Mouse (Mus musculus) layer of hippocampus, adult 2 months (tissue): ENCODE data around the gene Lmf1. TPM values are rescaled to one million over a fixed set of nuclear protein-coding genes. Genes with fewer than 3 reads are reported as not detected.
A peak's percentile ranks its signal among the peaks of the same experiment; 100 is the strongest.

Source experiments
- DNase-seq, 2 experiments: peaks; one replicate each; pipeline ENCODE4 v3.0.0; 2022; ENCODE audit warnings: low spot score in 2 of 2
- H3K27ac ChIP-seq: fragments of 200-600 bp; 2 replicates; pipeline ENCODE4 v1.8.1; 2022
- H3K4me3 ChIP-seq: fragments of 200-600 bp; 2 replicates; pipeline ENCODE4 v1.8.1; 2022; ENCODE audit warnings: mild to moderate bottlenecking
- CTCF ChIP-seq: fragments of 200-600 bp; conservative IDR thresholded peaks from 2 replicates; pipeline ENCODE4 v1.8.1; 2022; ENCODE audit warnings: antibody characterized with exemption, mild to moderate bottlenecking, moderate library complexity
- total RNA-seq, 2 experiments: library from RNA; stranded (reverse); gene quantifications; 2 replicates each; pipeline ENCODE4 v1.2.3; 2021

Gene Lmf1
- total RNA-seq, 2 experiments from 2014 or later = 25.5 to 31.2 TPM

DNA sequence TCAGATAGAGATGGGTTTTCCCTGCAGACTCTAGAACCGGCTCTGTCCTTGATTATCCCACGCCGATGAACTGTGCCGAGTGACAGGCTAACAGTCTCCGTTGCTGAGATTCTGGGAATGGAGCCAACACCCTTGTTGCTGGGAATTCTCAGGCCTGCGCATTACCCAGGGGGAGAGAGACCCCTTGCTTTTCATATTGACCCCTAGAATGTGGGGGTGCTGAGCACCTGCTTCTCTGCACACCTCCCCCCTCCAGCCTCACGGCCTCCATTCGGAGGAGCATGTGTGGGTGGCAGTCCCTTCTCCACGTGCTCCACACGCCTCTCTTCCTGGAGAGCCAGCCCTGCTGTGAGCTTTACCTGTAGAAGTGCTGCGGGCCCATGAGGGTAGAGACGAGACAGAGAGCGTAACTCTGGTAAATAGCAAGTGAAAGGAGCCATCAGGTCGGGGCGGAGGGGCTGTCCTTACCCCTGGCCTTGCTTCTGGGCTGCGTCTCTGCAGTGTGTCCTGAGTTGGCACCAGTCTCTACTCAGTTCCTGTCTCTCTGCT lies 39.7 kb downstream of the Lmf1 start:
- TF ChIP-seq CTCF = no peak
- peak; percentile 52 to 67 for DNase-seq
- H3K4me3 ChIP-seq = peak overlapping the region; percentile 17; the same call in 1 of the 2 replicates
- H3K27ac ChIP-seq = peak overlapping the region; percentile 87

DNA sequence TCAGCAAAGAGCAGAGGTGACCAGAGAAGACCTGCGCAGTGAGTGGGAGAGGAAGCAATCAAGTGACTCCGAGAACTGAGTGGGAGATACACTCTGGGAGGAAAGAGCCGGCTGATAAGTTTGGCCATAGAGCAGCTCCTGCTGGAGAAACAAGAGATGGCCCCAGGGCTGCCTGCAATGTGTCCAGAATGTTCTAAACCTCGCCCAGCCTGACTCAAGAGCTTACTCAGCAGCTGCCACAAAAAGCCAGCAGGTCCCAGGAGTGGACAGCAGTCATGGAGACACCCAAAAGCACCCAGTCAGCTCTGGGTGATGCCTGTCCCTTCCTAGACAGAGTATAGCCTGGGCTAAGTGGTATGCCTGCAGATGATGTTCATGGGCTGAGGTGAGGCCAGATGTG lies 44.6 kb downstream of the Lmf1 start:
- no peak overlapping the region for H3K4me3 ChIP-seq
- TF ChIP-seq CTCF = peak; percentile 20; the same call in 1 of the 2 replicates
- no peak for DNase-seq
- H3K27ac ChIP-seq = peak overlapping the region; percentile 89

DNA sequence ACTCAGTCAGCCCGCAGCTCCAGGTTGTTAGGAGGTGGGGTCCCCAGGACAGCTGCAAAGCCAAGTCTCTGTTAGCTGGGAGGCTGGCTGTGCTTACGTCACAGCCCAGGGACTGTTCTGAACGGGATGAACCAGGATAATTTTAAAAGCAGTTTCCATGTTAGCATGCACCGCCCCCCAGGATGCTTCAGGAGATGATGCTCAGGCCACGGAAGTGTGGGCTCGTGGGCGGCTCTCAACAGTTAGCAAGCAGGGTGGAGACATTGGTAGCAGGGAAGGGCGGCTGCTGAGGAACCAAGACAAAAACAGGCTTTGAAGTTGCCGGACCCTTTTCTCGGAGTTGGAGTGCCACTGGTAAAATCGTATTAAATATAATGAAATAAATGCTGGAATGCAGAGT lies 45.0 kb downstream of the Lmf1 start:
- no peak for TF ChIP-seq CTCF
- peak; percentile 53 to 74 for DNase-seq
- Histone ChIP-seq H3K27ac (peak overlapping the region; percentile 89), H3K4me3 (no peak overlapping the region)

DNA sequence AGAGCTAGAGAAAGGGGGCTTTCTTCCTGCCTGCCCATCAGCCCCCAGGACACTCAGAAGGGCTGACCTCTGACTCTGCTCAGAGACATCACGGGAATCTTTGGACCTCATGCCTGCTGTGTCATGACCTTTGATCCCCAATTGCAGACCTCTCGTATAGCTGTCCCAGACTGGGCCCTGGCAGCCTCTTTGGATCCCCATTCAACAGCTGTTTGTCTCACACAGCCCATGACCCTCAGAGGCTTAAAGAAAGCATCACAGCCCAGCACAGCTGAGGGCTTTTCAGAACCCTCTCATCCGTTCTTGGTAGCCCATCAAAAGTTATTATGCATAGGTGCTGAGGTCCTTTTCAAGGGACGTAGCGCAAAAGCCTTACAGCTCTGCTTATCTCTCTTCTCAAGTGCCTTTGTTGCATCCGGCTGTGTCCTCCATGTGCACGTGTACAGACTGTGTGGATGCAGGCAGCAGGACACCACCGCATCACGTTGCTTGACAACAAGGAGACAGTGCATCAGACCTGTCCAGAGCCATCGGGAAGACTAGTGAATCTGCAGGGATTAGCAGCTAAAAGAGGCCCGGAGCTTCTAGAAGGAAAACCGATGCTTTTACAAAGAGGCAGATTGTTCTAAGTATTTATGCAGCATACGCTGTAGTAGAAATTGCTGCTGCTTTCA lies 45.7 kb downstream of the Lmf1 start:
- no peak overlapping the region for H3K4me3 ChIP-seq
- TF ChIP-seq CTCF = no peak
- H3K27ac ChIP-seq = peak overlapping the region; percentile 89
- DNase-seq = no peak

DNA sequence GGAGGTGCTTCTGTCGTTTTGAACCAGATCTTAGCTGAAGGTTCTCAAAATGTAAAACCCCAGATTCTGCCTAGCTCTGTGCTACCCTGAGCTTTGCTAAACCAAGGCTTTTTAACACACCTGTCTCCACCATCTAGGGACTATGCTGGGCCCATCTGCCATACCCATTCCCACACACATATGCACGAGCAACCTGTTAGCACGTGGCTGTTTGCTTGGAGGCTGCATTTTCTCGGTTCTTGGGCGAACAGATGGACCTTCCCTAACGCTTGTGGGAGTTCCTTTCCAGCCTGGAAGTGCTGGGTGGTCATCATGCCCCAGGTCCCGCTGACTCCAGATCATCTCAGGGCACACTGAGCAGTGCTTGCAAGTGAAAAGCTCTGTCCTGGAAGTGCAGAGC lies 46.4 kb downstream of the Lmf1 start:
- Histone ChIP-seq H3K27ac (peak overlapping the region; percentile 89), H3K4me3 (no peak overlapping the region)
- no peak for TF ChIP-seq CTCF
- DNase-seq = peak; percentile 62 to 66

DNA sequence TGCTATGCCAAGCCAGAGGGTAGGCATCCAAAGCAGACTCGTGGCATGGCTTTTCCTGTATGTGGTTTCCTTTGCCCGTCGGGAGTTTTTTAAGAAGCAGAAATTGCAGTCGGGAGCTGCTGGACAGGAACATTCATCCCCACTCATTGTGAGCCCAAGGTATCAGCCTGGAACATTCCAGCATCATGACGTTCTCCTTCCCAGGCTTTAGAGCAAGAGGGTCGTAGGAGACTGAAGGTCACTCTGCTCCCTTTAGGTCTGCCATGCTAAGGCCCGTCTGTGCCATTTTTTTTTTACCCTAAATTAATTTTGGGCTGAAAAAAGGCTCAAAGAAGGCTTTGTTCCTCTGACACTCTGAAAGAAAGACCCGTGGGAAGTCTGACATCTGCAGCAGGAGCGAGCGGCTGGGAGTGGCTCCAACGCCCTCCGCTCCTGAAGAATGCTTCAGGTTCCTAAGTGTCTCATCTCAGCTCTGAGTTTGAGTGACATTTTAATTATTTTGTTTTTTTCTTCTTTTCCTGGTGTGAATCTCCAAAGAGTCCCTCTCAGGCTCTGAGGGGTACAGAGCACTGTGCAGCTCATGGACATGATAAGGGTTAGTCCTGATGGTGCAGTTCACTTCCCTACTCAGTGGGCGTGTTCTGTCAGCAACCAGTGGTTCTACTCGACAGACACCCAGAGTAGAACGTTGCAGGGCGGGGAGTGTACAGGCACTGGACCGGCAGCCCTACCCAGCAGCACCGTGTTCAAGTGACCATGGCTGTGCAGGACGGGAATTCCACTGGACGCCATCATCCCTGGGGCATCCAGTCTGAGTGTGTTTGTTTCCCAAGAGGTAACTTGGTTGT lies 47.5 kb downstream of the Lmf1 start:
- no peak for TF ChIP-seq CTCF
- DNase-seq = no peak
- no peak overlapping the region for H3K4me3 ChIP-seq
- H3K27ac ChIP-seq = peak overlapping the region; percentile 89

DNA sequence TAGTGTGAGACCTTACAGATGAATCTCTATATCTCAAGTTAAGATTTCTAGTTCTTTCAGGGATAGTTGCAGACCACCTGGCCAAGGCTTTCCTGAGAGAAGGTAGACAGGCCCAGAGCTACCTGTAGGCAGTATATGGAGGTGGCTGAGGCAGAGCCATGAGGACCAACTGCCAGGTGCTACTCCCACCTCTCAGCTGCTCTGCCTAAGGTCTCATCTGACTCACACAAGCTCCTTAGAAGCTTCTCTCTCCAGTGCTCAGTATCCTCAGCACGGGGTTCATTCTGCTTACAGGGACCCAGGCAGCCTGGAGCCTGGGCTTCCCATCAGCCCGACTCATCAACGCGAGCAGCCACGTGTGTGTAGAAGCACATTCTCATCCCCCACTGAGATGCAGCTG lies 51.4 kb downstream of the Lmf1 start:
- no peak for TF ChIP-seq CTCF
- no peak overlapping the region for H3K4me3 ChIP-seq
- no peak for DNase-seq
- H3K27ac ChIP-seq = no peak overlapping the region

DNA sequence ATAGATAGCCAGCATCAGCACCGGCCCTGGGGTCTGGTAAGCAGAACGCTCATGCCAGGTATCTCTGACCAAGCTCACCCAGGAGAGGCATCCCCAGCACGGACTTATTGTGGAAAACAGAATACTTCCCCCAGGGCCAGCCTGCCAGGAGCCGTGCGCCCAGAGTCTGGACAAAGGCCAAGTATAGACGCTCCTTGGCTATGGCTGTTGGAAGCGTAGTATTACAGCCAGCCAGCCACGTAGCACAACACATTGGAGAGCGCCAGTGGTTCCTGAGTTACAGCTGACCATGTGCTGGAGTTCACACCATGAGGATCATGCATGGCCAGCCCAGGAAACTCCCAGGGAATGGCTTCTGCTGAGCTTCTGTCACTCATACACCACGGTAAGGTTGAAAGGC lies 55.2 kb downstream of the Lmf1 start:
- Histone ChIP-seq H3K27ac (peak overlapping the region; percentile 68; the same call in 1 of the 2 replicates), H3K4me3 (no peak overlapping the region)
- DNase-seq = no peak
- no peak for TF ChIP-seq CTCF

DNA sequence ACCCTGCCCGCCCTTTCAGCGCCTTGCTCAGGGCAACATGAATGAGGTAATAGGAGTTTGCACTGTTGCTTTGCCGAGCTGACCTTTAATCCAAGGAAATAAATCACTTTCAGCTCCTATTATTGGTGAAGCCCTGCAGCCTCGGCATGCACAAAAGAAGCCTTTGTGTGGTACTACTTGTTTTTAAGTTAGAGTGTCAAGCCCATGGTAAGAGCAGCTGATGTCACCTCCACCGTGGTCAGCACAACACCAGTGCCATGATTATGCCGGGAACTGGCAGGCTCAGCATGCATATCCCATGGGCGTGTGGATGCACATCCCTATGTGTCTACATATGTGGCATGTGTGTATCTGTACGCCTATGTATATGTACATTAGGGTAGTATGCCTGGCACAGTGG lies 56.5 kb downstream of the Lmf1 start:
- TF ChIP-seq CTCF = no peak
- Histone ChIP-seq H3K4me3 (no peak overlapping the region), H3K27ac (peak overlapping the region; percentile 68)
- no peak for DNase-seq

DNA sequence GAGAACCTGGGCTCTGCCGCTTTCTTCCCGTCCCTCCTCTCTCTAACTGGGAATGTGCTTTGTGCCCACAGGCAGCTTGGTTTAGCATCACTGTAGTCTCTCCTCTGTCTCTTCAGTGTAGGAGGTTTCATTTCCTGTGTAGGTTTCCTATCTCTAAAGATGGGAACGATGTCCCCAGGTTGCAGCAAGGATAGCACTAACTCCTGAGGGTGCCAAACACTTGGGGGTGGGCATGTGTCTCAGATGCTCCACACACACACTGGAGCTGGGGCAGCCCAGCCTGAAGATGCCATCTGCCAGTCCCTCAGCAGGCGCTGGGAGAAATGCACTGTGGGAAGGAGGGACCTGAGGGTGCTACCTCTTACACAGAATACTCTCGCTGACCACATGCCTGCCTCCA lies 56.9 kb downstream of the Lmf1 start:
- DNase-seq = no peak
- TF ChIP-seq CTCF = no peak
- no peak overlapping the region for H3K4me3 ChIP-seq
- H3K27ac ChIP-seq = peak overlapping the region; percentile 68

DNA sequence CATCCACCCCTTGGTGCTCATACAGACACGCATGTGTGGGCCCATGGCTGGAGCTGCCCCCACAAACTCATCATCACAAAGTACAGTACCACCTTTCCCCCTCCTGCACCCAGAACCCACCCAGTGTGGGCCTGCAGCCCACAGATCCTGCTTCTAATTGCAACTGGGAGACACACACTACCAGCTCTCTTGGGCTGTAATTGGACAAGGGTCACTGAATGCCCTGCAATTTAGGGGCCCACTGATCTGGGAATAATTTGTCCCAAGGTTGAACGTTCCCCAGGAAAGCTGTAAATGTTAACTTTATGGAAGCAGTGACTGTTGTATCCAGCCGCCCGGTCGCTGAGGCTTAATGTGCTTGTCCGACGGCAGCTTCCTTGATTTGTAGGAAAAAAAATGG lies 59.1 kb downstream of the Lmf1 start:
- TF ChIP-seq CTCF = no peak
- no peak for DNase-seq
- Histone ChIP-seq H3K27ac (no peak overlapping the region), H3K4me3 (no peak overlapping the region)

DNA sequence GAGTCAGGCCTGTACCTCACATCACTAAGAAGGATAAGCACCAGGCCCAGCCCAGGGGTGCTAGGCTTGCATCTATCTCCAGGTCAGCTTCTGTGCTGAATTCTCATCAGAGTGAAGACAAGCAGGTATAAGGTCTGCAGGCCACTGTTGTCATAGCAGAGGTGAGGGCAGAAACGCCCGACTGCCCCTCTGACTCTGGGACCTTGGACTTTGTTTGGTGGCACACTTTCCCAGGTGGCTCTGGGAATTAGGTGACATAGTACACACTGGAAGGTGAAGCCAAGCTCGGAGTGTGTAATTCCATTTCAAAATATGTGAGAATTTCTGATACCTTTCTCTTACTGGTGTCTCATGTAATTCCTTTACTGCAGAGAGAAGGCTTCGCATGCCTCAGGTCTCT lies 59.6 kb downstream of the Lmf1 start:
- no peak overlapping the region for H3K4me3 ChIP-seq
- TF ChIP-seq CTCF = no peak
- no peak overlapping the region for H3K27ac ChIP-seq
- no peak for DNase-seq

DNA sequence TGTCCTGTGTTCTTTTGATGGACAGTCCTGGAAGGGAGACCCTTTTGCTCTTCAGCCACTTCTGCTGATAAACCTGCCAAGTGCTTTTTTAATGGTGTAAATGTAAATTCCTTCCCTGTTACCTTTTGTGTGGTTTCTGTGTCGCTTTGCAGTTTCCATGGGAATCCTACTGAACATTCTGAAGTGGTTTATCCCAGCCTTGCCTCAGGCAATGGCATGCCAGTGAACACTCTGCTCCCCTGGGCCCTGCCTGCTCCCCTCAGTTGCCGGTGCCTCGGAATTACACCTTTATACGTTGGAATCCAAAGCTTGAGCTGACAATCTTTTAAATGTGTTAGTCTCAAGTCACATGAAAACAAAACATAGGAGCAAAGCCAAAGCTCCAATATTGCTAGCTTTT lies 62.1 kb downstream of the Lmf1 start:
- no peak for DNase-seq
- H3K4me3 ChIP-seq = no peak overlapping the region
- H3K27ac ChIP-seq = peak overlapping the region; percentile 76
- TF ChIP-seq CTCF = no peak
